Mouse (Mus musculus) CH12.LX (cell line): Measurements from ENCODE around the gene Lepr.

Experiments
- CHD2 ChIP-seq: IDR thresholded peaks from 2 replicates; pipeline ENCODE4 v1.6.1; 2011; ENCODE audit warnings: low read length, improper control_type of control experiment
- CTCF ChIP-seq, 2 experiments: IDR thresholded peaks in 1 of 2; conservative IDR thresholded peaks in 1 of 2; 2 replicates each; pipeline ENCODE4 v1.5.1; 2011 to 2012; ENCODE audit warnings: low read depth in 2 of 2, low read length in 2 of 2, improper control_type of control experiment in 1 of 2, inconsistent platforms in 1 of 2, mild to moderate bottlenecking in 1 of 2, moderate library complexity in 1 of 2
- ELF1 ChIP-seq: IDR thresholded peaks from 2 replicates; pipeline ENCODE4 v1.6.1; 2014; ENCODE audit warnings: low read depth, mild to moderate bottlenecking, inconsistent platforms, low read length, improper control_type of control experiment
- EP300 ChIP-seq: IDR thresholded peaks from 2 replicates; pipeline ENCODE4 v1.6.1; 2011; ENCODE audit warnings: low read length, improper control_type of control experiment
- MAFK ChIP-seq: IDR thresholded peaks from 2 replicates; pipeline ENCODE4 v1.6.1; 2011; ENCODE audit warnings: low read length, improper control_type of control experiment; ENCODE audit not compliant: insufficient replicate concordance
- PAX5 ChIP-seq: IDR thresholded peaks from 2 replicates; pipeline ENCODE4 v1.6.1; 2012; ENCODE audit warnings: low read length, inconsistent platforms, mixed read lengths
- POLR2A ChIP-seq: IDR thresholded peaks from 2 replicates; pipeline ENCODE4 v1.6.1; 2011; ENCODE audit warnings: low read depth, mild to moderate bottlenecking, improper control_type of control experiment, low read length
- SIN3A ChIP-seq: IDR thresholded peaks from 2 replicates; pipeline ENCODE4 v1.6.1; 2012; ENCODE audit warnings: low read length, improper control_type of control experiment, inconsistent platforms
- ZNF384 ChIP-seq: IDR thresholded peaks from 2 replicates; pipeline ENCODE4 v1.6.1; 2012; ENCODE audit warnings: low read depth, low read length, improper control_type of control experiment, inconsistent platforms

DNA sequence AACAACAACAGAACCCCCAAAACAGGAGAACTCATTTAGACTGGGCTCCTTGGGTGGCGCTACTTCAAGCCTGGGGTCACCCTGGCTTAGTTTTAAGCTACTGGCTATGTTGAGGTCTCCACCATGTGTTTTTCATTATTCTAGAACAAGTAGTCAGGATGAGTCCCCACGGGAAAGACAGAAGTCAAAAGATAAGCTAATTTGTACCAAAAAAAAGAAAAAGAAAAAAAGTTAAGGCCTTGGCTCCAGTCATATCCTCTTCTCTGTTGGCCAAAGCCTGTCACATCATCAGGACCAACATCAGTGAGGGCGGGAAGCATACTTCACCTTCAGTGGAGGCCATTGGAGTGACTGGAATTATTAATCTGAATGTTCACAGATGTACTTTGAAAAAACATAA lies 32.4 kb upstream of the Lepr start:
- TF ChIP-seq EP300 (no peak), POLR2A (no peak), ZNF384 (no peak), CTCF (conservative IDR thresholded peaks at IDR 0.05 in 1 of 2, IDR thresholded peaks at IDR 0.05 in 1 of 2; ENCODE audit: low read depth in 2 of 2, low read length in 2 of 2) (no peak), SIN3A (no peak), MAFK (no peak), PAX5 (no peak), CHD2 (no peak), ELF1 (no peak)
